Mouse (Mus musculus) spleen, postnatal 14 days (tissue): Measurements from ENCODE around the gene Srsf10.

ENCODE experiments used
- DNase-seq, 2 experiments: peaks; one replicate each; pipeline ENCODE4 v3.0.0; 2021 to 2022; ENCODE audit warnings: low spot score in 2 of 2

Srsf10 gene

DNA sequence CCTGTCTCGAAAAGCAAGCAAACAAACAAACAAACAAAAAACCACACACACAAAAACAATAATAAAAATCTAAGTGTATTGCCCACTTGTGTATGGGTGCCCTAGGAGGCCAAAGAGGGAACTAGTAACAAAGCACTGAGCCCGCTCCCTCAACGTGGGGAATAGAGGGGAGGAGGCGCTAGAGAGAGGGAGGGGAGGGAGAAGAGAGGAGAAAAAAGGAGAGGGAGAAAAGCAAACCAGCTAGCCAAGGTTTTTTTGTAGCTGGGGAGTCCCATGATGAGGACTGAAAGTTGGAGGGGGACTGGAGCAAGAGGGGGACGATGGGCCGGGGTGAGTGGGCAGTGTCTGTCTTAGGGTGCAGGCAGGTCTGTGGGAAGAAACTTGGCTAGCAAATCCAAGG, 467 bp upstream of the Srsf10 start:
- no peak for DNase-seq

DNA sequence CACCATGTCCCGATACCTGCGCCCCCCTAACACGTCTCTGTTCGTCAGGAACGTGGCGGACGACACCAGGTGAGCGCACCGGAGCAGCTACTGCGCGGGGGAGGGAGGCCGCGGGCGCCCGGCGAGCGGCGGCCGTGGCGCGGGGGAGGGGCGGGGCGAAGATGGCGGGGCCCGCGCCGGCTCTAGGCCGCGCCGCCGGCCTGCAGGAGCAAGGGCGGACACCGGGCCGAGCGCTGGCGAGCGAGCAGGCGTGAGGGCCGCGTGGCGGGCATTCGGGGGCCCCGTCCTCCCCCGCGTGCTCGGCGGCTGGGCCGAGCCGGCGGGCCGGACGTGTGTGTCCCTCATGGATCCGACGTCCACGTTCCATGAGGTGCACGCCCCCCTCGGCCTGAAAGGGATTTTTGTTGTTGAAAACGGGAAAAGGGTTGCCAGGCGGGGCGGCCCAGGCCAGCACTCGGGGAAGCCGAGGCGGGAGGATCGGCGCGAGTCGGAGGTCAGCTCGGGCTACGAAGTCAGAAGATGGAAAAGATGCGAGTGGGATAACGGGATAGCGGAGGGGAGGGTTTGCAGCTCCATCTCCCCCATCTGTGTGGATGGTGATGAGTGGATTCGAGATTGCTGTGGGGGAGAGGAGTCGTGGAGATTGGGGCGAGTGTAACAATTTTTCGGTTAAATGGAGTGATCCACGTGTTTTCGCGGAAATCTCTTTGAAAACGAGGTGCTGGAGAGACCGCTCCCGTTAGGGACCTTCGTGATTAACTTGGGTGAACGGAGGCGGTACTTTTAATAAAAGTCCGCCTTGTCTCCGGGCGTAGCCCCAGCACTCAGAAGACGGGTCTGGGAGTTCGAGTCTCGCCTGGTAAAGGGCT, 910 bp downstream of the Srsf10 start:
- peak in 1 of 2 experiments; percentile 39 for DNase-seq

DNA sequence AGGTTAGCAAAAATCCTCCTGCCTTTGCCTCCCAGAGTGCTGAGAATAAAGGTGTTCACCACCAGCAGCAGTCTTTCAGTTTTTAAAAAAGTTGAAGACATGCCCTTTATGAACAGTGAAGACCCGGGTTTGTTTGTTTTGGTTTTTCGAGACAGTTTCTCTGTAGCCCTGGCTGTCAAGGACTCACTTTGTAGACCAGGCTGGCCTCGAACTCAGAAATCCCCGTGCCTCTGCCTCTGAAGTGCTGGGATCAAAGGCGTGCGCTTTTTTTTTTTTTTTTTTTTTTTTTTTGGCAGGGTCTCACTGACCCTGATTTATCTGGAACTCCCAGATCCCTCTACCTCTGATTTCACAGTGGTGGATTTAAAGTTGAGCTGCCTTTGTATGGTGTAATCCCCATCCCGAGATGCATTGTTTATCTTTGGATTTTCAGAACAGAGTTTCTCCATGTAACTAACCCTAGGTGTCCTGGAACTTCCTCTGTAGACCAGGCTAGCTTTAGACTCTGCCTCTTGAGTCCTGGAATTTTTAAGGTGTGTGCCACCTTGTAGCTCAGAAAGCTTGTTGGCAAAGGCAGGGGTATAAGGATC, 2.1 kb downstream of the Srsf10 start:
- DNase-seq = no peak

DNA sequence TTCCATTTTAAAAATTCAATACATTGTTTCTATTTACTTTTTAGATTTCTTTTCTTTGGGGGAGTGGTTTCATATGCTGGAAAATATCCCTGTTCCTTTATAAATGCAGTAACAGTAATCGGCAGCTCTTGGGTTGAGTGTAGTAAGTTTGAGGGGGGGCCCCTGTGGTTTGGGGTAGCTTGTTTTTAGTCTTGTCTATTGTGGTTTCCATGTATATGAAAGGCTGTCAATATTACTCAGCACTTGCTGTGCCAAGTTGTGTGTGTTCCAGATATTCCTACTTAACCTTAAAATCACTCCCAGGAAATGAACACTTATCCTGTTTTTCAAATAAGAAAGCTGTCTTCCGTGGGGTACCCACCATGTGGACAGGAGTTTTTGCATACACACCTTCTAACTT, 13.4 kb downstream of the Srsf10 start:
- no peak for DNase-seq

DNA sequence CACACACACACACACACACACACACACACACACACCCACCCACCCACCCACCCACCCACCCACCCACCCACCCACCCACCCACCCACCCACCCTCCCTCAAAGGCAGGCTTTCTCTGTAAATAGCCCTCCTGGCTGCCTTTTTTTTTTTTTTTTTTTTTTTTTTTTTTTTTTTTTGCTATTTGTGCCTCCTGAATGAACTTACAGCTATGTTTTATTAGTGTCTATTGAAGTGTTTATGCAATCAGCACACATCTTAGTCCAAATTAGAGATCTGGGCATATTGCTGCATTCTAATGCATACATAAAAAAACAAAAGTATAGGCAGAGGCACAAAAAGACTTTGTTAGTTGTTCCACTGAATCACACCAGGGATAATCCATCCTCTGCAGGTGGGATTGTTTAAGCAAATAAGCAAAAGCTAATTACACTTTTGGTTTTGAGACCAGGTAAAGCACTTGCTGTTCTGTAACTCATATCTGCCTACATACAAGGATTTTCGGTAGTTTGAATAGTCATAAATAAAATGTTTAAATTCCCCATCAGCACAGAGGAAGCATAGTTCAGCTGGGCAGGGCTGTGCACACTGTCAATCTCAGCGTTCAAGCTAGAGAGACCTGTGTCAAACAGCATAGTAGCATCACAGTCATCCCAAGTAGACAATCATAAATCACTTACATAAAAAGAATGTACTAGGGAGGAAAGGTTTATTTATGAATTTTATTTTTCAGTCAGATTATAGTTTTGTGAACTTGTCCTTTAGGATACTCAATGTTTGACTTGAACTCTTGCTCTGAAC, 14.9 kb downstream of the Srsf10 start:
- DNase-seq = no peak

DNA sequence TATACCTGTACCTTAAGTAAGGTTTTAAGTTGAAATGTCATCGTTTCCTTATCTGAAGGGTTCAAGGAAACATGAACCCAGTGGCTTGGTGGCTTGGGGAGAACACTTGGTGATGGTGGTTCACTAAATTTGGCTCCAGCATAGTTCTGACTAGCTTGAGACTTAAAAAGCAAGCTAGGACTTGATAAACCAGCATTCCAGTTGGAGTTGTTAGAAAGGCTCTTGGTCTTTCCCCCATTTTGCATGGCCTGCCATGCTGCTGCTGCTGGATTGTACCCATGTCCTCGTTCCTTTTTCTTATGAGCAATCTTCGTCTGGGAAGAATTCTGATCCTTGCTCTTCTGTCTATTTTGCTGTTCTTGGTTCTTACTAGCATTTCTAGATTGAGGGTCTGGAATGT, 16.5 kb downstream of the Srsf10 start:
- DNase-seq = no peak

DNA sequence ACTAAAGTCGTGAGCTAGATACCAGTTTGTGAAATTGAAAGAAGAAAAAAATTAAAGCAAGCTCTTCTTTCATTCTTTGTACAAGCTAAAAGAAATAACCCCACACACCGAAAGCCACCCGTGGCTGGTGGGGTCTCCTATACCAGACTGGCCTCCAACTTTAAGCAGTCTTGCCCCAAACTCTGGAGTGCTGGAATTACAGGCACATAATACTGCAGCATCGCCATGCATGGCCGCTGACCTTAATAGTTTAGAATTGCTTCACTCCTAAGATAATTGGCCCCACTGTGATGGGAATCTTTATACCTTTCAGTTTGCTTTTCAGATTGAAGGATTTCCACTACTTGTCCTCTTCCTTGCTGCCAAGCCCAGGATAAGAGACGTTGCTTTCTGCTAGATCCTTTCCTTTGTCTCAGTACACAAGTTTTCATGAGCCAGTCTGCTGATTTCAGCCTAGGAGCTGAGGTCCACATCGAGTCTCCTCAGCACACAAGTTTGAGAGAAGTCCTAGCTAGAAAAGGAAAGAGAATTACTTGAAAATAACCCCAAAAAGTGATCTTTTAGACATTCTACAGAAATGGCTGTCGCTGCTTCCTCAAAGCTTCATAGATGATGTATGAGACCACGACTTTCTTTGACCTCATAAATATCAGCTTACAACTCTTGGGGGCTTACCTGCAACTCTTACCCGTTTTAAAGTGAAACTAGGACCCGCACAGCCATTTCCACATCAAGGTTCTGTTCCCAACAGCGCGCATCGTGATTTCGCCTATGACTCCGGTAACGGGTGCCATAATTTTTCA, 17.2 kb downstream of the Srsf10 start:
- no peak for DNase-seq

DNA sequence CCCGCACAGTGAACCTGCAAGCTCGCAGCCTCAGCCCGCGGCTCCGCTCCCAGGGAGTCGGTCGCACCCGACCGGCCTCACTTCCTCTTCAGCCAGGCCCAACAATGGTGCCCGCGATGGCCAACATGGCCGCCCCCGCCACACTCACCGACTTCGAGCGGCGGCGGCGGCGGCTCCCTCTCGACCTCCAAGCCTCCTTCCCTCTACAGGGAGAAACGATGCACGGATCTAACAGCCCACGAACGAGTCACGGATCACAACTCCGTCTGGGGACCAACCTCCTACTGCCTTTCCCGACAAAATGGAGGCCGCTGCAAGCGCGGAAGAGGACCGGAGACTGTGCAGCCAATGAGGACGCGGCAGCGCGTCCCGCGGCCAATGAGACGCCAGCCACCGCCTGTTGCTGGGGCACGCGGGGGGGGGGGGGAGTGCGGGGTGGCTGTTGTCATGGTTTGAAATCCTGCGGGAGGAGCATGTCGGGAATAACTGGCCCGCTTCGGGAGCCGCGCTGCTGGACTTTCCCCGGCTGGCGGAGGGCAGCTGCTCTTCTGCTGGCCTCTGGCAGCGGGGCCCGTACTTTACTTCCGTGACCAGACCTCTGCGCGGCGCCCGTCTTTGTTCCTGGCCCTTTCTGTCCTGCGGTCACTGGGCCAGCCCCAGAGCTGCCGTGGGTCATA, 18.1 kb downstream of the Srsf10 start, which contains the start of gene Pnrc2:
Gene Pnrc2 (minus strand): TSS at position 325 of the 677 bp plus-strand sequence.
- peak; percentile 77 to 82 for DNase-seq

DNA sequence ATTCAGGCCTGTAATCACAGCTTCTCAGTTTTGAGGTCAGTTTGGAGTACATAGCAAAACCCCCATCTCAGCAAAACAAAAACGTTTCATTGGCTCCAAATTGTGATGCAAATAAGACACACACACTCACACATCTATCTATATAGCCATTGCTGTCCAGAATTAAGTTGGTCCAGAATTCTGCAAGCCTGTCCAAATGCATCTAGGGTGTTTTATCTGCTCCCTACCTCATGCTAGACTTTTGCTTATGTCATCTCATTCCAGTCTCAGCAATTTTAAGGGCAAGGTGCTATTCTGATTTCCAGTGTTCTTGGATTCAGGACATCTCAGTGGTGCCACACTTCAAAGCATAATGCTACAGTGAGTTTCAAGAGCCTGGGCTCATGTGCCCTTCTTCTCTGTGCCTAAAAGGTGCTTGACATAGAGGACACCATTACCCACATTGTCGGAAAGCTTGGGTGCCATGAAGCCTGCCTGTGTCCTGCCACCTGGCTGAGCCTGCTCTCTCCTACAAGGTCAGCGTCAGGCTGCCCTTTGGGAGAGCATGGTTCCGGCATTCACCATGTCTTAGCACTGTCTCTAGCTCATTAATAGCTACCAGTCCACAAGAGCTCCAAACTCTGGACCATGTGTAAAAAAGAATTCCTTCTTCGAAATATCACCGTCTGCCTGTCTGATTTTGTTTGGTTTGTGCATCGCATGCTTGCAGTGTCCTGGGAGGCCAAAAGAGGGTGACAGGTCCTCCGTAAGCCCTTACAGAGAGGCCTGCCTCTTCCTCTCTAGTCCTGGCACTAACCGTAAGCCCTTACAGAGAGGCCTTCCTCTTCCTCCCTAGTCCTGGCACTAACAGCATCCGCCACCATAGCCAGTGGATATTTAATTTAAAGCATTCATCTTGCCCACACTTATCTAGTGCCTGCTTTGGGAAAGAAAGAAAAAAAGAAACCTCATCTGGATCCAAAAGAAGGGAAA, 19.3 kb downstream of the Srsf10 start:
- no peak for DNase-seq

DNA sequence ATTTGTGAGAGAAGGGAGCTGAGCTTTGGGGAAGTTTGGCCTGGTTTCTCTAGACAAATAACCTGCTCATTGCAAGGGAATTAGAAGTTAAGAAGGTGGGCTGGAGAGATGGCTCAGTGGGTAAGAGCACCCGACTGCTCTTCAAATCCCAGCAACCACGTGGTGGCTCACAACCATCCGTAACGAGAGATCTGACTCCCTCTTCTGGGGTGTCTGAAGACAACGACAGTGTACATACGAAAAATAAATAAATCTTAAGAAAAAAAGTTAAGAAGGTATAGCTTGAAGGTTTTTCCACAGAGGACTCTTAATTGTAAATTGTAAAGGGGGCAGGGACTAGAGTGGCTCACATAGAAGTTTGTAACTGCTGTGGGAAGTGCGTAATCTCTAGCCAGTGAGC, 20.0 kb downstream of the Srsf10 start:
- DNase-seq = no peak

DNA sequence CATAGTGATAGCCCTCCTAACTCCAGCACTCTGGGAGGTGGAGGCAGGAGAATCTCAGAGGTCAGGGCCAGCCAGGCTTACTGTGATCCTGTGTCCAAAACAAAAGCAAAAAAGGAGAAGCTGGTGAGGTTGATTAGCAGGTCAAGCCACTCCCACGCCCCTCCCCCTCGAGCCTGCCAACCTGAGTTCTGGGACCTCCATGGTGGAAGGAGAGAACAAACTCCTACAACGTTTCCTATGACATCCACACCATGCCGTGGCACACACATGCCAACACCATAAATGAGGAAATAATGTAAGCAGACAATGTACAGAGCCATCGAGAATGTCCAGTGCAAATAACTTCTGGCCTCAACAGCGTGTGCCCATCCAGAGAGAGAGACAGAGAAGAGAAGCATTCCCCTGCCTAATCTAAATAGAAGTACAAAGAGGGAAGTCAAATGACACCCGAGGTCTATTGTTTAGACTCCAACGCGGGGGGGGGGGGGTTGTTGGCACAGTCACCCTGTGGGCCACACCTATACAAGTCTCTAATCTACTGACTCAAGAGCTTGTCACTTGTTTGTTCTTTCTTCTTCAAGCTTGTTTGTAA, 20.5 kb downstream of the Srsf10 start:
- DNase-seq = peak; percentile 48 to 58

DNA sequence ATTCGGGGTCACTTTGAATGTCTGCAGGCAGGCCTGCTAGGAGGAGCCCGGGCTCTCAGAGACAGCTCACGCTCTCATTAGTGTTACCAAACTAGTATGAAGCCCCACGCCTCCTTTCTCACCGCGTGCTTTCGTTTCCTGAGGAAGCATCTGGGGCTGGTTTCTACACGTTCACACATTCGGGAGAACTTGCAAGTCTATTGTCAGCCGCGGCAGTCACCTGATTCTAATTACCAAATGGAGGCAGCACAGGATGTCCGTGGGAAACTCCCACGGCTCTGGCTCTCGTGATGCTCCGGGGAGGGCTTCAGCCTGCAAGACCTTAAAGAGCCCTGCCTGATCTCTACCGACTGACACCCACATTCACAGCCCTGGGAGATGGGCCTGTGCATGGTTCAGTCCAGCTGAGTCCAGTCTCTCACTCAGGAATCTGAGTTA, 21.1 kb downstream of the Srsf10 start:
- peak; percentile 61 to 71 for DNase-seq

DNA sequence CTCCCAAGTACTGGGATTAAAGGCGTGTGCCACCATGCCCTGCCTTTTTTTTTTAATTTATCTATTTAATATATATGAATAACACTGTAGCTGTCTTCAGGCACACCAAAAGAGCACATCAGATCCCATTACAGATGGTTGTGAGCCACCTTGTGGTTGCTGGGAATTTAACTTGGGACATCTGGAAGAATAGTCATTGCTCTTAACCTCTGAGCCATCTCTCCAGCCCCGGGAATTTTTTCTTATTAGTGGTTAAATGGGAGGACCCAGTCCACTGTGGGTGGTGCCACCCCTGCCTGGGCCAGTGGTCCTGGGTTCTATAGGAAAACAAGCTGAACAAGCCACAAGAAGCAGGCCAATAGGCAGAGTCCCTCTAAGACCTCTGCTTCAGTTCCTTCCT, 22.2 kb downstream of the Srsf10 start:
- no peak for DNase-seq

DNA sequence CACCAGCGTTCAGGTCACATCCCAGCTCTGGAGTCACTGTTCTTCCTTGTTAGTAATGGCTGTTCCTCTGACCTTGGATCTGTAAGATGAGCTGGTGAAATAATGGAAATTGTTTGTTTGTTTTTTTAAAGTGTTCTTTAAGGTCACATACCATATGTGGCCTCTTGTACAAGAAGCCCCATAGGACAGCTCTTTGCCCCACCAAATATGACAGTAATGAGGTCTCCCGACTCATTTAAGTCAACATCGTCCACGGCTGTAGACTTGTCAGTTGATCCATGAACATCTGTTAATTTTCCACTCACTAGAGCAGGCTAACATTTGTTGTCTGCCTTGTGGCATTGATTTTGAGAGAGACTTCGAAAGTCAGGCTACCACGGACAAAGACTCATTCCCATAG, 23.5 kb downstream of the Srsf10 start:
- DNase-seq = no peak

DNA sequence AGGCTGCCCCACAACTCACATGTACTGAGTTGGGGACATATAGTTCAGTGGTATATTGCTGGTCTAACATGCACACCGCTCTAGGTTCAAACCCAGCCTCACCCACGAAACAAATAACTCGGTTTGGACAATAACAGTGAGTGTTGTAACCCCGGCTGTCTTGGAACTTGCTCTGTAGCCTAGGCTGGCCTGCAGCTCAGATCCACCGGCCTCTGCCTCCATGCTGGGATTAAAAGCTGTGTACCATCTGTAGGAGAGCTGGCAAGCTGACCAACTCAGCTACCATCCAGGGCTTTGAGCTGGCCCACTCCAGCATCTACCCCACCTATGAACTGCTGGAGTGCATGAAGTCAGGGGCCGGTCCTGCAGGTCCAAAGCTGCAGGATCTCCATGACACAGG, 24.5 kb downstream of the Srsf10 start:
- no peak for DNase-seq

DNA sequence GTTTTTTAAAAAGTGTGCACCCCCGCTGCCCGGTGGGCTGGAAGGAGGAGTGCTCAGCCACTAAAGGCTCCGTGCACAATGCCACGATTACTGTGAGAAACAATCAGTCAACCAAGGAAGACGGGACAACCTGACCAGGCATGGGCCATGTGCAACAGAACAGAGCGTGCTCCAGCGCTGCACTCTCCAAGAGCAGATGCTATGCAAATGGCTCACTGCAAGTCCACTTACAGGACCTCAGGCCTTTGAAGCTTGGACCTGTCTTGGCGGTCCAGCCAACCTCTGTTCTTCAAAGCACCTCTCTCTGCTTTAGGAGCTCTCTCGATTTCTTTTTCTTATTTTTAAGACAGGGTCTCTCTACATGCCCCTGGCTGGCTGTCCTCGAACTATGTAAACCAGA, 25.0 kb downstream of the Srsf10 start:
- DNase-seq = no peak

DNA sequence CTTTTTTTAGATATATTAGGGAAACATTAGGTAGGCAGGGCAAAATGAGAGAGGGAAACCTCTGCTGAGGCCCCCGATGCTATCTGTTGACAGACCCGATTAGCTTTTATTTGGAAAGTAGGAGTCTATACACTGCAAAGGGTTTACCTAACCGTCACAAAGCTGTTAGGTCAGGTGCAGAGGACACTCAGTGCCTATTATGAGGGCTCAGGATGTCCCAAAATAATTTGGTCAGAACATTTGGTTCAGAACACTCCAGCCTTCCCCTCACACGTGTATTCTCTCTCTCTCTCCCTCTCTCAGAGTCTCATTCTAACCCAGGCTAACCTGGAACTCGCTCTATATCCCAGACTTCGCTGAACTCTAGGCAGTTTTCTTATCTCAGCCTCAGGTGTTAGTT, 26.5 kb downstream of the Srsf10 start:
- DNase-seq = no peak

DNA sequence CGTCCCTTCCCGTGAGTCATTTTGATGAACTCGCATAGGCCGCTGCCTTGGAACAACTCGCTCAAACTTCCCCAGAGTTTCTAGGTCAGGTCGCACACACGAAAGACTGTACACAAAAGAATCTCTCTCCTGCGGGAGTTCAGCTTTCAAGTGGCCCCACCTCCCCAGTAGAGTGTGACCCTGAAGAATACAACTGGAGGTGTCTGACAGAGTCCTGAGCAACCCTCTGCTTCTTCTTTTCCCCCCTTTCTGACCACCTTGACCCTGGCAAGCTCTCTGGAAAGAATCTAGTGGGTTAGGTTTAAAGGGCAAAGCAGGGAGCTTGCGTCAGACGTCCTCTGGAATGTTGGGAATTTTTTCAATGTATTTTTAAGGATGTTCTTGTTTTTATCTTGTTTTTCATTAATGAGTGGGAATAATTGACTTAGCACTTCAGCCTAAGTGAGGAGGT, 27.9 kb downstream of the Srsf10 start:
- no peak for DNase-seq

DNA sequence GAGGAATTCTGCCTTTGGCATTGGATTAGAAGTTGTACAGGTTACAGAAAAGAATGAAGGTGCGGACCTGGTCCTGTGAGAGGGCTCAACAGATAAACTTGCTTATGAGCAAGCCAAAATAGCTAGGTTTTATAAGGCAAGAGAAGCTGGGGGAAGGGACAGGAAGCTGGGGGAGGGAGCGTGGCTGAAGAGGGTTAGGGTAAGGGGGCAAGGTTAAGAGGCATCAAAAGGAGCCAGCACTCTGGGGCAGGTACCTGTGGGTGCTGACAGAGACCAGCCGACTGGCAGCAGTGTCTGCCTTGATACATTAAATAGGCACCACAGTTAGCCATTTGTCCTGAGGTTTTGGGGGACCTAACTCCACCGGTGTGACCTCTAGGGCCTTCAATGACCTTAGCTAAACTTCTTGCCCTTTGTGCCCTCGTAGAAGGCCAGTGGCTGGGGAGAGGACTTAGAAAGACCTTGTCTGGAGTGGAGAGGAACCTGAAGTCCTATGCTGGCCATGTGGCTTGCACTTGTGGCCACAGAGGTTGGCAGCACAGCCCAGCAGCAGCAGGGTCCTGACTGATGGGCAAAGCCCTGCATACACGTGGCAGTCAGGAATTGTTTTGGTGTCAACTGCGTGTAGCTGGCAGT, 28.5 kb downstream of the Srsf10 start:
- DNase-seq = no peak
